ENCODE assay signal across 8 mouse cellular contexts in the genomic region with DNA sequence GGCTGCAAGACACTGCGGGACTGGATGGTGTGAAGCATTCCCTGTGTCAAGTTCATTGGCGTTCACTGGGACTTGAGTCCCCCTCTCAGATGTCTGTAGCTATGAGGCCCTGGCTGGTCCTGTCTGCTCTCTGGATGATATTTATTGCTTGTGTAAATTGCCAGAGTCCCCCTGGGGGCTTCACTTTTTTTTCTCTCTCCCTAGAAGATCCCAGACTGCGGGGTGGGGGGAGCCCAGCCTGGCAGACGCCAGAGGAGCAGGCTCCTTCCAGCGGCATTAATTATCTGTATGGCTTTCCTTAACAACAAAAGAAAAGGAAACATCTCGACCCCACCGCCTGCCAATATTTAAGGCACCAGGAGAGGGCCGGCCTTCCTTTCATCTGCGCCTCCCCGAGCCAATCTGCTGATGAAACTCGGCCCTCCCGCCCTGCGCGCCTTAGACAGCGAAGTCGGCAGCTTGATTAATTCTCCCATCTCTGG.
DNase-seq lines count a peak whose midpoint lies in the region; ATAC-seq and TF ChIP-seq lines count a peak whose summit lies in the region.

No protein-coding gene starts in this region.

- no peak overlapping the region for H3K4me3 ChIP-seq in forebrain, postnatal 0 days (ENCODE audit: low read depth, low read length)

- DNase-seq in urinary bladder, postnatal 14 days (ENCODE audit: low spot score) = peak; percentile 16
- DNase-seq in urinary bladder, postnatal 10 days (ENCODE audit: low spot score) = no peak
- peak; percentile 72 for DNase-seq in forebrain, postnatal 0 days
- peak; percentile 42 for DNase-seq in lung, postnatal 10 days
- DNase-seq in yolk sac, embryonic 10.5 days (ENCODE audit: low spot score) = peak; percentile 17
- DNase-seq in cerebellum, adult 11-12 months = no peak
- no peak for DNase-seq in heart, adult 18-20 months
- DNase-seq in thymus, postnatal 36 days = no peak

- H3K4me2 ChIP-seq in forebrain, postnatal 0 days (ENCODE audit: low read depth) = peak overlapping the region; percentile 11; the same call in 1 of the 2 replicates

- peak; percentile 77 for ATAC-seq in forebrain, postnatal 0 days

- no peak for TF ChIP-seq CTCF in forebrain, postnatal 0 days (IDR thresholded peaks at IDR 0.05; ENCODE audit: low read depth)

- H3K27me3 ChIP-seq in forebrain, postnatal 0 days (ENCODE audit: insufficient read depth, low read length) = no peaks in the 10 kb centered on the region

- H3K27ac ChIP-seq in forebrain, postnatal 0 days (ENCODE audit: low read depth, low read length) = peak overlapping the region; percentile 71

- no peaks in the 10 kb centered on the region for H3K9me3 ChIP-seq in forebrain, postnatal 0 days (ENCODE audit: low read length)

- peaks cover 4% of the 10 kb centered on the region; the same call in 1 of the 2 replicates for H3K4me1 ChIP-seq in forebrain, postnatal 0 days (ENCODE audit: insufficient read depth)

- WGBS in forebrain, postnatal 0 days = 9% methylated on average over 16 of the region's 16 CpGs

- peak overlapping the region; percentile 33; the same call in 1 of the 2 replicates for H3K9ac ChIP-seq in forebrain, postnatal 0 days

- no peaks in the 10 kb centered on the region for H3K36me3 ChIP-seq in forebrain, postnatal 0 days (ENCODE audit: insufficient read depth)

Comparison
In these comparisons a context has a peak if more than half of its experiments do, and no peak if none do; other contexts are left out.
1. DNase-seq: peak in urinary bladder, postnatal 14 days (single experiment), forebrain, postnatal 0 days (single experiment), lung, postnatal 10 days (single experiment) and yolk sac, embryonic 10.5 days (single experiment); none in urinary bladder, postnatal 10 days (single experiment), cerebellum, adult 11-12 months (single experiment), heart, adult 18-20 months (0 of 2) and thymus, postnatal 36 days (0 of 2).